8 mouse cellular contexts compared by ENCODE assay signal in genomic region chr6:72362132-72363028, GRCm38 (mm10). TPM values are rescaled to one million over a fixed set of nuclear protein-coding genes. Genes with fewer than 3 reads are reported as not detected.
A peak's percentile ranks its signal among the peaks of the same experiment; 100 is the strongest.
DNase-seq lines count a peak whose midpoint lies in the region; ATAC-seq lines count a peak whose summit lies in the region.

No protein-coding gene starts in this region.

- under 1% methylated on average over 42 of the region's 42 CpGs for WGBS in heart, embryonic 13.5 days
- WGBS in liver, embryonic 12.5 days (ENCODE audit: insufficient replicate concordance) = under 1% methylated on average over 42 of the region's 42 CpGs
- WGBS in stomach, embryonic 15.5 days = under 1% methylated on average over 42 of the region's 42 CpGs

- H3K4me3 ChIP-seq in brown adipose tissue, adult 24 weeks (ENCODE audit: insufficient read depth, low read depth, low read length) = peak overlapping the region; percentile 83
- peak overlapping the region; percentile 75 for H3K4me3 ChIP-seq in heart, embryonic 13.5 days
- peak overlapping the region; percentile 77 for H3K4me3 ChIP-seq in liver, embryonic 12.5 days
- H3K4me3 ChIP-seq in stomach, embryonic 15.5 days (replicated peaks) = peak overlapping the region; percentile 85

- H3K4me2 ChIP-seq in heart, embryonic 13.5 days = peak overlapping the region; percentile 83
- H3K4me2 ChIP-seq in liver, embryonic 12.5 days = peak overlapping the region; percentile 82
- peak overlapping the region; percentile 72 for H3K4me2 ChIP-seq in stomach, embryonic 15.5 days

- H3K27ac ChIP-seq in brown adipose tissue, adult 24 weeks (replicated peaks; ENCODE audit: low read depth, low read length) = peak overlapping the region; percentile 85
- H3K27ac ChIP-seq in heart, embryonic 13.5 days (replicated peaks) = peak overlapping the region; percentile 85
- peak overlapping the region; percentile 92 for H3K27ac ChIP-seq in liver, embryonic 12.5 days
- H3K27ac ChIP-seq in stomach, embryonic 15.5 days = peak overlapping the region; percentile 84

- H3K4me1 ChIP-seq in brown adipose tissue, adult 24 weeks (ENCODE audit: control insufficient read depth, insufficient read depth, insufficient read length, low read length) = peaks cover 2% of the 10 kb centered on the region; the same call in 1 of the 2 replicates
- peaks cover 25% of the 10 kb centered on the region for H3K4me1 ChIP-seq in heart, embryonic 13.5 days
- H3K4me1 ChIP-seq in liver, embryonic 12.5 days = peaks cover 58% of the 10 kb centered on the region
- H3K4me1 ChIP-seq in stomach, embryonic 15.5 days = peaks cover 24% of the 10 kb centered on the region

- peaks cover 35% of the 10 kb centered on the region for H3K36me3 ChIP-seq in heart, embryonic 13.5 days
- H3K36me3 ChIP-seq in liver, embryonic 12.5 days = peaks cover 36% of the 10 kb centered on the region
- H3K36me3 ChIP-seq in stomach, embryonic 15.5 days = peaks cover 14% of the 10 kb centered on the region; the same call in 1 of the 2 replicates

- no peaks in the 10 kb centered on the region for H3K9me3 ChIP-seq in heart, embryonic 13.5 days
- no peaks in the 10 kb centered on the region for H3K9me3 ChIP-seq in liver, embryonic 12.5 days (replicated peaks)
- no peaks in the 10 kb centered on the region for H3K9me3 ChIP-seq in stomach, embryonic 15.5 days

- no peaks in the 10 kb centered on the region for H3K27me3 ChIP-seq in heart, embryonic 13.5 days (replicated peaks)
- peaks cover under 1% of the 10 kb centered on the region; the same call in 1 of the 2 replicates for H3K27me3 ChIP-seq in liver, embryonic 12.5 days (replicated peaks)
- no peaks in the 10 kb centered on the region for H3K27me3 ChIP-seq in stomach, embryonic 15.5 days (replicated peaks)

- peak; percentile 97 for DNase-seq in CD4-positive, CD25-positive, alpha-beta regulatory T cell, adult 2 months (ENCODE audit: low read depth, low spot score)
- peak; percentile 93 for DNase-seq in fat pad, adult 2 months (ENCODE audit: extremely low read depth, low read depth, low spot score)
- DNase-seq in kidney, postnatal 10 days = peak; percentile 95
- peak; percentile 96 for DNase-seq in natural killer cell, adult 2 months (ENCODE audit: low spot score in 2 of 2)

- H3K9ac ChIP-seq in heart, embryonic 13.5 days = peak overlapping the region; percentile 88
- H3K9ac ChIP-seq in liver, embryonic 12.5 days = peak overlapping the region; percentile 84
- peak overlapping the region; percentile 55 for H3K9ac ChIP-seq in stomach, embryonic 15.5 days

- peak; percentile 96 for ATAC-seq in heart, embryonic 13.5 days (ENCODE audit: extremely low read depth, insufficient number of reproducible peaks, low FRiP score, low TSS enrichment)
- peak; percentile 95 for ATAC-seq in liver, embryonic 12.5 days
- ATAC-seq in stomach, embryonic 15.5 days (ENCODE audit: insufficient read depth, low FRiP score, low read depth) = peak; percentile 98

RNA-seq across cellular contexts. Expression of gene Rnf181, which starts 4.4 kb away (rescaled TPM):
- polyA plus RNA-seq in brown adipose tissue, adult 24 weeks (2012; ENCODE audit: insufficient read depth, insufficient read length, missing spikeins) = 87.8 and 96.4 TPM in 2 replicates
- 88.4 and 104 TPM in 2 replicates for polyA plus RNA-seq in heart, embryonic 13.5 days (2015; fragmentation: Nextera tagmentation; extraction: Ambion mirVana)
- polyA plus RNA-seq in liver, embryonic 12.5 days (2016; fragmentation: Nextera tagmentation; extraction: Ambion mirVana) = 80.0 and 83.0 TPM in 2 replicates
- polyA plus RNA-seq in stomach, embryonic 15.5 days (2015; fragmentation: Nextera tagmentation; extraction: Ambion mirVana) = 123 and 132 TPM in 2 replicates

RNA-seq across cellular contexts. Expression of gene Tmem150a, which starts 7.1 kb away (rescaled TPM):
- 8.6 and 10.6 TPM in 2 replicates for polyA plus RNA-seq in brown adipose tissue, adult 24 weeks (2012; ENCODE audit: insufficient read depth, insufficient read length, missing spikeins)
- polyA plus RNA-seq in heart, embryonic 13.5 days (2015; fragmentation: Nextera tagmentation; extraction: Ambion mirVana) = 13.4 and 15.1 TPM in 2 replicates
- polyA plus RNA-seq in liver, embryonic 12.5 days (2016; fragmentation: Nextera tagmentation; extraction: Ambion mirVana) = 32.2 and 33.1 TPM in 2 replicates
- polyA plus RNA-seq in stomach, embryonic 15.5 days (2015; fragmentation: Nextera tagmentation; extraction: Ambion mirVana) = 14.8 and 15.4 TPM in 2 replicates

RNA-seq across cellular contexts. Expression of gene 0610030E20Rik, which starts 15.3 kb away (rescaled TPM):
- 9.7 and 11.7 TPM in 2 replicates for polyA plus RNA-seq in brown adipose tissue, adult 24 weeks (2012; ENCODE audit: insufficient read depth, insufficient read length, missing spikeins)
- polyA plus RNA-seq in heart, embryonic 13.5 days (2015; fragmentation: Nextera tagmentation; extraction: Ambion mirVana) = 16.8 and 17.9 TPM in 2 replicates
- 17.5 and 17.8 TPM in 2 replicates for polyA plus RNA-seq in liver, embryonic 12.5 days (2016; fragmentation: Nextera tagmentation; extraction: Ambion mirVana)
- 25.7 and 28.2 TPM in 2 replicates for polyA plus RNA-seq in stomach, embryonic 15.5 days (2015; fragmentation: Nextera tagmentation; extraction: Ambion mirVana)

RNA-seq across cellular contexts. Expression of gene Usp39, which starts 17.4 kb away (rescaled TPM):
- polyA plus RNA-seq in brown adipose tissue, adult 24 weeks (2012; ENCODE audit: insufficient read depth, insufficient read length, missing spikeins) = 12.0 and 12.1 TPM in 2 replicates
- polyA plus RNA-seq in heart, embryonic 13.5 days (2015; fragmentation: Nextera tagmentation; extraction: Ambion mirVana) = 30.7 TPM in 2 replicates
- polyA plus RNA-seq in liver, embryonic 12.5 days (2016; fragmentation: Nextera tagmentation; extraction: Ambion mirVana) = 68.0 and 72.6 TPM in 2 replicates
- 38.3 and 39.9 TPM in 2 replicates for polyA plus RNA-seq in stomach, embryonic 15.5 days (2015; fragmentation: Nextera tagmentation; extraction: Ambion mirVana)

RNA-seq across cellular contexts. Expression of gene Vamp5, which starts 17.9 kb away (rescaled TPM):
- 17.5 and 19.1 TPM in 2 replicates for polyA plus RNA-seq in brown adipose tissue, adult 24 weeks (2012; ENCODE audit: insufficient read depth, insufficient read length, missing spikeins)
- 42.7 and 53.4 TPM in 2 replicates for polyA plus RNA-seq in heart, embryonic 13.5 days (2015; fragmentation: Nextera tagmentation; extraction: Ambion mirVana)
- polyA plus RNA-seq in liver, embryonic 12.5 days (2016; fragmentation: Nextera tagmentation; extraction: Ambion mirVana) = 105 and 109 TPM in 2 replicates
- 23.9 and 26.8 TPM in 2 replicates for polyA plus RNA-seq in stomach, embryonic 15.5 days (2015; fragmentation: Nextera tagmentation; extraction: Ambion mirVana)

Comparison
In these comparisons a context has a peak if more than half of its experiments do, and no peak if none do; other contexts are left out.
1. Peak in every context shown above with its lines: DNase-seq, ATAC-seq, H3K4me3 ChIP-seq and H3K27ac ChIP-seq.